Mouse (Mus musculus) bone marrow, adult 2 months (tissue): ENCODE results near the gene Gm5108.

ENCODE experiments used
- CTCF ChIP-seq: fragments of 200-500 bp; IDR thresholded peaks from 2 replicates; pipeline ENCODE4 v1.5.1; 2011; ENCODE audit warnings: low read length, control low read depth; ENCODE audit not compliant: control insufficient read depth, insufficient read depth
- POLR2A ChIP-seq: fragments of 200-500 bp; IDR thresholded peaks from 2 replicates; pipeline ENCODE4 v1.6.1; 2011; ENCODE audit warnings: low read depth, mild to moderate bottlenecking, control low read depth, low read length, borderline replicate concordance; ENCODE audit not compliant: control insufficient read depth

DNA sequence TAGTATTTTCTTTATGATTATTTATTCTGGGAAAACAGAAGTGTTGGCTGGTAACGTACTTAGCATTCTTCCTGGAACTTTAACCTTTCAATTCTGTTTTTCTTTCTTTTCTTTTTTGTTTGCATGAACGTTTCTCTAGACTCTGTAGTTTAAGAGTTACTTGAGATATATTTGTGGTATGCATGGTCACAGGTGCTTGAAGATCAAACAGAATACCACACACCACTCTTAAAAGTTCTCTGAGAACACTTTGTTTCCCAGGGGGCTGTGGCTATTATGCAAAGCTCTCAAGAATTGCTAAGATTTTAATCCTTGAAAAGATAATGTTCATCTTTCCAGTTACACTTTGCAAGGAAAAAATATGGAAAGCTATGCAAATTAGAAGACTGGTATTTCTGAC is 36.9 kb upstream of the Gm5108 start:
- no peak for TF ChIP-seq CTCF
- no peak for TF ChIP-seq POLR2A
